Mouse (Mus musculus): Measurements from ENCODE around the gene Hsf2bp. TPM values are rescaled to one million over a fixed set of nuclear protein-coding genes. Genes with fewer than 3 reads are reported as not detected.
A peak's percentile ranks its signal among the peaks of the same experiment; 100 is the strongest.

Gene Hsf2bp
- total RNA-seq, 2 experiments from 2014 or later, result 1.2 to 1.6 TPM

- DNase-seq (ENCODE audit: low spot score in 2 of 2), result no peak
These were observed 97.4 kb downstream of the Hsf2bp start for GRCm38 (mm10) chr17:31938539-31939260.

- no peak for DNase-seq (ENCODE audit: low spot score in 2 of 2)
These were observed 99.0 kb downstream of the Hsf2bp start for GRCm38 (mm10) chr17:31937141-31937554.

- no peak for DNase-seq (ENCODE audit: low spot score in 2 of 2)
These were observed 100.3 kb downstream of the Hsf2bp start for GRCm38 (mm10) chr17:31935841-31936240.

- no peak for DNase-seq (ENCODE audit: low spot score in 2 of 2)
These were observed 100.9 kb downstream of the Hsf2bp start for GRCm38 (mm10) chr17:31935091-31935830.

GRCm38 (mm10) chr17:31933956-31934355, 102.2 kb downstream of the Hsf2bp start:
- DNase-seq (ENCODE audit: low spot score in 2 of 2), result no peak

- DNase-seq (ENCODE audit: low spot score in 2 of 2), result peak in 1 of 2 experiments; percentile 28
These were observed 104.7 kb downstream of the Hsf2bp start for GRCm38 (mm10) chr17:31931499-31931898.

GRCm38 (mm10) chr17:31929844-31930715, 106.1 kb downstream of the Hsf2bp start:
- DNase-seq (ENCODE audit: low spot score in 2 of 2), result no peak

GRCm38 (mm10) chr17:31929032-31929431, 107.1 kb downstream of the Hsf2bp start:
- DNase-seq (ENCODE audit: low spot score in 2 of 2), result no peak

GRCm38 (mm10) chr17:31927895-31928626, 108.1 kb downstream of the Hsf2bp start:
- peak in 1 of 2 experiments; percentile 34 for DNase-seq (ENCODE audit: low spot score in 2 of 2)

GRCm38 (mm10) chr17:31924229-31924628, 111.9 kb downstream of the Hsf2bp start:
- DNase-seq (ENCODE audit: low spot score in 2 of 2), result no peak

- DNase-seq (ENCODE audit: low spot score in 2 of 2), result no peak
These were observed 112.7 kb downstream of the Hsf2bp start for GRCm38 (mm10) chr17:31923310-31923970.

- no peak for DNase-seq (ENCODE audit: low spot score in 2 of 2)
These were observed 115.5 kb downstream of the Hsf2bp start for GRCm38 (mm10) chr17:31920589-31921190.

- no peak for DNase-seq (ENCODE audit: low spot score in 2 of 2)
These were observed 116.5 kb downstream of the Hsf2bp start for GRCm38 (mm10) chr17:31919599-31919998.

GRCm38 (mm10) chr17:31918374-31918773, 117.8 kb downstream of the Hsf2bp start:
- no peak for DNase-seq (ENCODE audit: low spot score in 2 of 2)

GRCm38 (mm10) chr17:31916461-31916775, 119.7 kb downstream of the Hsf2bp start:
- DNase-seq (ENCODE audit: low spot score in 2 of 2), result no peak

GRCm38 (mm10) chr17:31915756-31916460, 120.2 kb downstream of the Hsf2bp start:
- DNase-seq (ENCODE audit: low spot score in 2 of 2), result no peak

GRCm38 (mm10) chr17:31914323-31914722, 121.8 kb downstream of the Hsf2bp start:
- DNase-seq (ENCODE audit: low spot score in 2 of 2), result no peak

GRCm38 (mm10) chr17:31912881-31913662, 123.1 kb downstream of the Hsf2bp start:
- DNase-seq (ENCODE audit: low spot score in 2 of 2), result no peak

GRCm38 (mm10) chr17:31912387-31912786, 123.8 kb downstream of the Hsf2bp start:
- DNase-seq (ENCODE audit: low spot score in 2 of 2), result no peak

Data from layer of hippocampus, postnatal 14 days (tissue).